Mouse (Mus musculus) liver, embryonic 14.5 days (tissue): ENCODE results near the gene Nudt17. TPM values are rescaled to one million over a fixed set of nuclear protein-coding genes. Genes with fewer than 3 reads are reported as not detected.
A peak's percentile ranks its signal among the peaks of the same experiment; 100 is the strongest.

Experiments
- ATAC-seq: fragments of 200-750 bp; cut with Nextera tagmentation; 2 replicates; pipeline ENCODE4 v1.8.0; 2017; ENCODE audit warnings: moderate number of reproducible peaks, mild to moderate bottlenecking, moderate library complexity; ENCODE audit not compliant: insufficient read depth
- DNase-seq, 3 experiments: peaks; one replicate each; pipeline ENCODE4 v3.0.0-alpha.2; 2012 to 2013; ENCODE audit warnings: low read depth in 3 of 3, low spot score in 3 of 3
- H3K27ac ChIP-seq: fragments of 300-500 bp; sonication (generic); 2 replicates; pipeline ENCODE4 v1.5.1; 2014; ENCODE audit warnings: moderate library complexity, mild to moderate bottlenecking, control low read depth, inconsistent platforms
- H3K27me3 ChIP-seq: fragments of 300-500 bp; sonication (generic); 2 replicates; pipeline ENCODE4 v1.6.1; 2014; ENCODE audit warnings: mild to moderate bottlenecking, low read length, moderate library complexity; ENCODE audit not compliant: control insufficient read depth, insufficient read depth
- H3K36me3 ChIP-seq: fragments of 300-500 bp; sonication (generic); replicated peaks from 2 replicates; pipeline ENCODE4 v1.6.1; 2014; ENCODE audit warnings: low read depth; ENCODE audit not compliant: control insufficient read depth, insufficient read depth
- H3K4me1 ChIP-seq, 2 experiments: fragments of 200-500 bp in 1 of 2; fragments of 300-500 bp in 1 of 2; sonication (generic) in 1 of 2; replicated peaks; 2 replicates each; pipeline ENCODE4 v1.6.1; 2012 to 2014; ENCODE audit warnings: antibody characterized with exemption in 1 of 2, inconsistent platforms in 1 of 2, low read length in 1 of 2; ENCODE audit not compliant: control insufficient read depth in 2 of 2, insufficient read depth in 2 of 2
- H3K4me2 ChIP-seq: fragments of 300-500 bp; sonication (generic); 2 replicates; pipeline ENCODE4 v1.6.1; 2014; ENCODE audit warnings: low read depth, mild to moderate bottlenecking, control low read depth, moderate library complexity
- H3K4me3 ChIP-seq, 2 experiments: fragments of 200-500 bp in 1 of 2; fragments of 300-500 bp in 1 of 2; sonication (generic) in 1 of 2; 2 replicates each; pipeline ENCODE4 v1.5.1; 2012 to 2014; ENCODE audit warnings: low read depth in 2 of 2, low read length in 2 of 2, mild to moderate bottlenecking in 2 of 2, control low read depth in 1 of 2, inconsistent platforms in 1 of 2, moderate library complexity in 1 of 2; ENCODE audit not compliant: insufficient read depth in 1 of 2
- H3K9ac ChIP-seq: fragments of 300-500 bp; sonication (generic); replicated peaks from 2 replicates; pipeline ENCODE4 v1.6.1; 2014; ENCODE audit warnings: mild to moderate bottlenecking, control low read depth, moderate library complexity
- H3K9me3 ChIP-seq: fragments of 300-500 bp; sonication (generic); 2 replicates; pipeline ENCODE4 v1.6.1; 2016; ENCODE audit warnings: low read length, mixed read lengths; ENCODE audit not compliant: control insufficient read depth
- CTCF ChIP-seq: IDR thresholded peaks from 2 replicates; pipeline ENCODE4 v1.5.1; 2016; ENCODE audit warnings: antibody characterized with exemption, low read depth, control low read depth
- EP300 ChIP-seq: IDR thresholded peaks from 2 replicates; pipeline ENCODE4 v1.6.1; 2016; ENCODE audit warnings: antibody characterized with exemption, low read depth
- WGBS: fragments of 180-500 bp; shearing (Covaris S2); extraction: QIAGEN DNeasy Blood & Tissue Kit; methylation state at CpG from one replicate; pipeline ENCODE4 v1.1.7; 2014; ENCODE audit not compliant: insufficient replicate concordance; 5-methylcytosine and 5-hydroxymethylcytosine counted together
- polyA plus RNA-seq, 2 experiments: library from polyadenylated mRNA; depleted of rRNA in 1 of 2; stranded (reverse) in 1 of 2; unstranded in 1 of 2; fragments of >200 nt; fragmentation: Nextera tagmentation in 1 of 2; extraction: Ambion mirVana in 1 of 2; gene quantifications; 2 replicates each; pipeline versions ENCODE4 v1.2.1 to v1.2.3; 2012 to 2014

The Nudt17 gene
- polyA plus RNA-seq, 2 experiments: 0.65 to 1.4 TPM

- H3K27ac ChIP-seq: no peak overlapping the region
- H3K36me3 ChIP-seq: peaks cover 10% of the 10 kb centered on the region
- H3K9me3 ChIP-seq: no peaks in the 10 kb centered on the region
- no peak for TF ChIP-seq CTCF
- TF ChIP-seq EP300: no peak
- WGBS: 73% methylated on average over 11 of the region's 11 CpGs
- no peak overlapping the region for H3K4me3 ChIP-seq
- peaks cover 7% of the 10 kb centered on the region; the same call in 1 of the 2 replicates for H3K27me3 ChIP-seq
- DNase-seq (no peak), ATAC-seq (no peak)
- H3K4me2 ChIP-seq: no peak overlapping the region
- H3K9ac ChIP-seq: no peak overlapping the region
- H3K4me1 ChIP-seq: no peaks in the 10 kb centered on the region
Measured at GRCm38 (mm10) chr3:96706217-96706616, 2.1 kb downstream of the Nudt17 start.

GRCm38 (mm10) chr3:96704778-96705177 is 3.6 kb downstream of the Nudt17 start:
- Histone ChIP-seq H3K27ac (no peak overlapping the region), H3K9ac (no peak overlapping the region), H3K36me3 (no peaks in the 10 kb centered on the region), H3K9me3 (no peaks in the 10 kb centered on the region), H3K4me2 (no peak overlapping the region), H3K4me1 (no peaks in the 10 kb centered on the region), H3K4me3 (no peak overlapping the region), H3K27me3 (peaks cover 7% of the 10 kb centered on the region; the same call in 1 of the 2 replicates)
- WGBS: 58% methylated on average over 11 of the region's 11 CpGs
- DNase-seq: no peak
- ATAC-seq: no peak
- peak; percentile 71 for TF ChIP-seq CTCF
- TF ChIP-seq EP300: no peak

GRCm38 (mm10) chr3:96701003-96701402 is 7.4 kb downstream of the Nudt17 start:
- Histone ChIP-seq H3K4me1 (peaks cover 4 to 5% of the 10 kb centered on the region in 2 experiments), H3K4me3 (no peak overlapping the region), H3K27me3 (no peaks in the 10 kb centered on the region), H3K9me3 (no peaks in the 10 kb centered on the region), H3K4me2 (no peak overlapping the region), H3K27ac (no peak overlapping the region), H3K36me3 (no peaks in the 10 kb centered on the region), H3K9ac (no peak overlapping the region)
- DNase-seq (no peak), ATAC-seq (no peak)
- TF ChIP-seq CTCF (no peak), EP300 (no peak)
- WGBS: 79% methylated on average over 4 of the region's 4 CpGs

GRCm38 (mm10) chr3:96700376-96700775 is 8.0 kb downstream of the Nudt17 start:
- Histone ChIP-seq H3K27me3 (no peaks in the 10 kb centered on the region), H3K9ac (no peak overlapping the region), H3K4me2 (no peak overlapping the region), H3K4me3 (no peak overlapping the region), H3K36me3 (no peaks in the 10 kb centered on the region), H3K9me3 (no peaks in the 10 kb centered on the region), H3K4me1 (peaks cover 4 to 8% of the 10 kb centered on the region in 2 experiments), H3K27ac (no peak overlapping the region)
- TF ChIP-seq EP300 (no peak), CTCF (peak; percentile 62)
- peak; percentile 28 to 39 (median 32) for DNase-seq
- ATAC-seq: no peak
- WGBS: 41% methylated on average over 7 of the region's 7 CpGs

- DNase-seq (no peak), ATAC-seq (no peak)
Measured at GRCm38 (mm10) chr3:96698993-96699690, 9.2 kb downstream of the Nudt17 start.

More at GRCm38 (mm10) chr3:96698993-96699690, 9.2 kb downstream of the Nudt17 start:
- Histone ChIP-seq H3K9me3 (no peaks in the 10 kb centered on the region), H3K36me3 (no peaks in the 10 kb centered on the region), H3K27me3 (no peaks in the 10 kb centered on the region), H3K27ac (no peak overlapping the region), H3K9ac (no peak overlapping the region), H3K4me2 (no peak overlapping the region), H3K4me3 (no peak overlapping the region), H3K4me1 (peaks cover 4 to 8% of the 10 kb centered on the region in 2 experiments)
- TF ChIP-seq EP300 (no peak), CTCF (no peak)
- 76% methylated on average over 19 of the region's 19 CpGs for WGBS
